Mouse (Mus musculus): ENCODE data around the gene Pon2. TPM values are rescaled to one million over a fixed set of nuclear protein-coding genes. Genes with fewer than 3 reads are reported as not detected.

Gene Pon2
- polyA plus RNA-seq, 1 experiment from 2014 or later = 34.3 TPM

GRCm38 (mm10) chr6:5262322-5263249 lies 35.7 kb downstream of the Pon2 start:
- TF ChIP-seq EP300 (IDR thresholded peaks at IDR 0.05; ENCODE audit: low read depth) = no peak
- no peak for TF ChIP-seq CTCF (IDR thresholded peaks at IDR 0.05; ENCODE audit: low read depth)
- H3K36me3 ChIP-seq (replicated peaks; ENCODE audit: insufficient read depth, low read length) = peaks cover 43% of the 10 kb centered on the region
- H3K9ac ChIP-seq (replicated peaks) = no peak overlapping the region

GRCm38 (mm10) chr6:5255722-5256451 lies 42.4 kb downstream of the Pon2 start, which contains the start of gene Pon3:
Gene Pon3 (minus strand): TSS chr6:5256286.
- DNase-seq = peak; percentile 72
- H3K27me3 ChIP-seq (ENCODE audit: insufficient read depth, low read length) = no peaks in the 10 kb centered on the region
- no peaks in the 10 kb centered on the region for H3K9me3 ChIP-seq (ENCODE audit: low read length)
- H3K9ac ChIP-seq (replicated peaks) = peak within 1 kb of the TSS; percentile 75
- peak within 1 kb of the TSS; percentile 87 for H3K4me2 ChIP-seq (ENCODE audit: low read depth, low read length)
- H3K27ac ChIP-seq (ENCODE audit: low read depth) = peak within 1 kb of the TSS; percentile 67
- TF ChIP-seq EP300 (IDR thresholded peaks at IDR 0.05; ENCODE audit: low read depth) (no peak), CTCF (IDR thresholded peaks at IDR 0.05; ENCODE audit: low read depth) (peak; percentile 26; the same call in 1 of the 2 replicates)
- no peaks in the 10 kb centered on the region for H3K36me3 ChIP-seq (replicated peaks; ENCODE audit: insufficient read depth, low read length)
- WGBS (ENCODE audit: insufficient replicate concordance) = 2% methylated on average over 16 of the region's 16 CpGs
- peak; percentile 96 for ATAC-seq
- H3K4me3 ChIP-seq (ENCODE audit: low read depth, low read length) = peak within 1 kb of the TSS; percentile 67
- H3K4me1 ChIP-seq (ENCODE audit: insufficient read depth) = peaks cover 11% of the 10 kb centered on the region

More at GRCm38 (mm10) chr6:5262322-5263249, 35.7 kb downstream of the Pon2 start:
- no peak for DNase-seq
- Histone ChIP-seq H3K9me3 (ENCODE audit: low read length) (no peaks in the 10 kb centered on the region), H3K4me1 (ENCODE audit: insufficient read depth) (peaks cover 7% of the 10 kb centered on the region), H3K4me2 (ENCODE audit: low read depth, low read length) (no peak overlapping the region), H3K27ac (ENCODE audit: low read depth) (no peak overlapping the region), H3K27me3 (ENCODE audit: insufficient read depth, low read length) (no peaks in the 10 kb centered on the region), H3K4me3 (ENCODE audit: low read depth, low read length) (no peak overlapping the region)
- 65% methylated on average over 9 of the region's 10 CpGs for WGBS (ENCODE audit: insufficient replicate concordance)
- 0 out of 2 replicates have a peak, but pooled peaks have one; percentile 21 for ATAC-seq

DNA sequence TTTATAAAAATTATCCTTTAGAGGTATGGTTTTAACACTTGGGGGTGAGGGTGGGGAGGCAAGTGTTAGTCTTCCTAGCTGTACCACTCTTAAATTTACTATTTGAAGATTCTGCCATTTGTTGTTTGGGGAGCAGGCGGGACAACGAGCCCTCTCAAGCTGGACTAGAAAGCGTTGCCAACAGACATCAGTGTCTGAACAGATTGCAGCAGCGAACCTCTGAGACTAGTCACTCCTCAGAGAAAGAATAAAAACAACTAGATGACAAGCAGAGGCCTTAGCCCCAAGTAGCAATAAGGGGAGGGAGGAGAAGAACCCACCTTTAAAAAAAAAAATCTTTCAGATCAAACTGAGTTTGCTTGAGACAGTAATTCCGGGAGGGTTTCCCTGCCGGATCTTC lies 43.0 kb downstream of the Pon2 start:
- Histone ChIP-seq H3K9me3 (ENCODE audit: low read length) (no peaks in the 10 kb centered on the region), H3K36me3 (replicated peaks; ENCODE audit: insufficient read depth, low read length) (no peaks in the 10 kb centered on the region), H3K4me2 (ENCODE audit: low read depth, low read length) (peak overlapping the region; percentile 87), H3K27me3 (ENCODE audit: insufficient read depth, low read length) (no peaks in the 10 kb centered on the region), H3K4me1 (ENCODE audit: insufficient read depth) (peaks cover 11% of the 10 kb centered on the region), H3K27ac (ENCODE audit: low read depth) (no peak overlapping the region), H3K4me3 (ENCODE audit: low read depth, low read length) (peak overlapping the region; percentile 67), H3K9ac (replicated peaks) (peak overlapping the region; percentile 75)
- no peak for DNase-seq
- ATAC-seq = no peak
- TF ChIP-seq CTCF (IDR thresholded peaks at IDR 0.05; ENCODE audit: low read depth) (no peak), EP300 (IDR thresholded peaks at IDR 0.05; ENCODE audit: low read depth) (no peak)
- WGBS (ENCODE audit: insufficient replicate concordance) = 22% methylated on average over 6 of the region's 6 CpGs

- H3K4me2 ChIP-seq (ENCODE audit: low read depth, low read length) = peak overlapping the region; percentile 87
- peaks cover 11% of the 10 kb centered on the region for H3K4me1 ChIP-seq (ENCODE audit: insufficient read depth)
These were observed 43.4 kb downstream of the Pon2 start for GRCm38 (mm10) chr6:5254869-5255268.

GRCm38 (mm10) chr6:5245926-5246325 lies 52.3 kb downstream of the Pon2 start:
- TF ChIP-seq CTCF (IDR thresholded peaks at IDR 0.05; ENCODE audit: low read depth) = no peak
- TF ChIP-seq EP300 (IDR thresholded peaks at IDR 0.05; ENCODE audit: low read depth) = no peak
- DNase-seq (no peak), ATAC-seq (no peak)
- Histone ChIP-seq H3K4me3 (ENCODE audit: low read depth, low read length) (no peak overlapping the region), H3K4me1 (ENCODE audit: insufficient read depth) (no peaks in the 10 kb centered on the region), H3K9me3 (ENCODE audit: low read length) (no peaks in the 10 kb centered on the region), H3K4me2 (ENCODE audit: low read depth, low read length) (no peak overlapping the region), H3K27ac (ENCODE audit: low read depth) (no peak overlapping the region), H3K27me3 (ENCODE audit: insufficient read depth, low read length) (no peaks in the 10 kb centered on the region), H3K9ac (replicated peaks) (no peak overlapping the region), H3K36me3 (replicated peaks; ENCODE audit: insufficient read depth, low read length) (peaks cover 9% of the 10 kb centered on the region; the same call in 1 of the 2 replicates)
- 85% methylated on average over 6 of the region's 6 CpGs for WGBS (ENCODE audit: insufficient replicate concordance)

More at GRCm38 (mm10) chr6:5254869-5255268, 43.4 kb downstream of the Pon2 start:
- ATAC-seq (no peak), DNase-seq (no peak)
- Histone ChIP-seq H3K9me3 (ENCODE audit: low read length) (no peaks in the 10 kb centered on the region), H3K36me3 (replicated peaks; ENCODE audit: insufficient read depth, low read length) (no peaks in the 10 kb centered on the region), H3K27me3 (ENCODE audit: insufficient read depth, low read length) (no peaks in the 10 kb centered on the region), H3K9ac (replicated peaks) (no peak overlapping the region), H3K27ac (ENCODE audit: low read depth) (no peak overlapping the region), H3K4me3 (ENCODE audit: low read depth, low read length) (peak overlapping the region; percentile 67)
- 80% methylated on average over 2 of the region's 2 CpGs for WGBS (ENCODE audit: insufficient replicate concordance)
- TF ChIP-seq CTCF (IDR thresholded peaks at IDR 0.05; ENCODE audit: low read depth) (no peak), EP300 (IDR thresholded peaks at IDR 0.05; ENCODE audit: low read depth) (no peak)

DNA sequence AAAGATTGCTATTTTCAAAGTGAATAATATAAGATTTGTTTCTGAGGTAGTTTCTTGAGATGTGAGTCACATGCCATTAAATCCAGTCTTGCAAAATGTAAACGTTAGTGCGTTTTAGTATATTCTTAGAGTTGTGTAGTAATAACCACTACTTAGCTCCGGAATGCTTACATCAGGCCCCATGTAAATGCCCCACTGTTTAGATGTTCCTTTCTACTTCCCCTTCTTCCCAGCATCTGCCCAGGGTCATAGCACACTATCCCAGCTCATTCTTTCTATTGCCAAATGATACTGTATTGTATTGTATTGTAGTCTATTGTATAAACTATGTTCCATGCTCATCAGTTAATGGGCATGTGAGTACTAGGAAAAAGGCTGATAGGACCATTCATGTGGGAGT lies 59.5 kb downstream of the Pon2 start:
- DNase-seq = no peak
- no peak for TF ChIP-seq CTCF (IDR thresholded peaks at IDR 0.05; ENCODE audit: low read depth)
- H3K4me1 ChIP-seq (ENCODE audit: insufficient read depth) = peaks cover 5% of the 10 kb centered on the region
- 80% methylated on average over 3 of the region's 3 CpGs for WGBS (ENCODE audit: insufficient replicate concordance)
- no peak overlapping the region for H3K27ac ChIP-seq (ENCODE audit: low read depth)
- H3K27me3 ChIP-seq (ENCODE audit: insufficient read depth, low read length) = no peaks in the 10 kb centered on the region
- ATAC-seq = no peak
- peaks cover 12% of the 10 kb centered on the region; the same call in 1 of the 2 replicates for H3K36me3 ChIP-seq (replicated peaks; ENCODE audit: insufficient read depth, low read length)
- H3K9ac ChIP-seq (replicated peaks) = no peak overlapping the region
- H3K4me3 ChIP-seq (ENCODE audit: low read depth, low read length) = no peak overlapping the region
- no peaks in the 10 kb centered on the region for H3K9me3 ChIP-seq (ENCODE audit: low read length)
- no peak overlapping the region for H3K4me2 ChIP-seq (ENCODE audit: low read depth, low read length)
